Mouse (Mus musculus): Measurements from ENCODE around the gene Cpvl. TPM values are rescaled to one million over a fixed set of nuclear protein-coding genes. Genes with fewer than 3 reads are reported as not detected.

The Cpvl gene
- total and polyA plus RNA-seq, 3 experiments, result not detected

GRCm38 (mm10) chr6:53893731-53894130 lies 84.7 kb downstream of the Cpvl start:
- in situ Hi-C loops (cut with MboI; ENCODE audit: low pct_ligation_motif_present, low pct_unique_long_range_greater_than_20kb, low sequenced_read_pairs), result no loop called here
- TF ChIP-seq ZMIZ1 (IDR thresholded peaks at IDR 0.05; ENCODE audit: low read depth, low read length) (no peak), SIN3A (IDR thresholded peaks at IDR 0.05; ENCODE audit: low read length) (no peak), CHD2 (IDR thresholded peaks at IDR 0.05; ENCODE audit: low read length) (no peak), USF1 (IDR thresholded peaks at IDR 0.05; ENCODE audit: low read depth, low read length) (no peak), MAX (IDR thresholded peaks at IDR 0.05; ENCODE audit: low read length) (no peak), SMC3 (IDR thresholded peaks at IDR 0.05; ENCODE audit: low read depth, low read length) (no peak), MAFK (IDR thresholded peaks at IDR 0.05; ENCODE audit: insufficient replicate concordance, low read length) (no peak), RAD21 (IDR thresholded peaks at IDR 0.05; ENCODE audit: low read depth, low read length) (no peak), POLR2AphosphoS2 (IDR thresholded peaks at IDR 0.05; ENCODE audit: low read depth, low read length) (no peak), NELFE (IDR thresholded peaks at IDR 0.05; ENCODE audit: low read depth, low read length) (no peak), RCOR1 (conservative IDR thresholded peaks at IDR 0.05; ENCODE audit: low read depth, low read length) (no peak), ZNF384 (IDR thresholded peaks at IDR 0.05; ENCODE audit: low read depth, low read length) (no peak), CTCF (conservative IDR thresholded peaks at IDR 0.05 in 1 of 2, IDR thresholded peaks at IDR 0.05 in 1 of 2; ENCODE audit: low read depth in 2 of 2, low read length in 2 of 2) (no peak), JUND (conservative IDR thresholded peaks at IDR 0.05; ENCODE audit: low read depth, low read length) (no peak), ETS1 (conservative IDR thresholded peaks at IDR 0.05; ENCODE audit: low read depth, low read length) (no peak)

GRCm38 (mm10) chr6:53891109-53891508 lies 87.4 kb downstream of the Cpvl start:
- Histone ChIP-seq H3K36me3 (replicated peaks in 1 of 2; ENCODE audit: control insufficient read depth in 1 of 2, insufficient read depth in 1 of 2, low read length in 1 of 2) (no peaks in the 10 kb centered on the region), H3K79me2 (replicated peaks; ENCODE audit: control insufficient read depth, extremely low read depth, insufficient read depth, poor library complexity, severe bottlenecking) (no peaks in the 10 kb centered on the region), H3K27me3 (replicated peaks) (no peaks in the 10 kb centered on the region), H3K4me3 (replicated peaks in 1 of 3; ENCODE audit: low read depth in 2 of 3, low read length in 2 of 3, poor library complexity in 1 of 3) (no peak overlapping the region), H3K9ac (ENCODE audit: insufficient read depth, low read depth) (no peak overlapping the region), H3K9me3 (replicated peaks; ENCODE audit: low read length) (no peaks in the 10 kb centered on the region), H3K27ac (ENCODE audit: insufficient read depth, low read depth) (no peak overlapping the region), H3K4me1 (ENCODE audit: control insufficient read depth in 1 of 2, insufficient read depth in 2 of 2) (no peaks in the 10 kb centered on the region), H3K4me2 (ENCODE audit: insufficient read depth, low read depth, poor library complexity, severe bottlenecking) (no peak overlapping the region)
- no peak for DNase-seq (ENCODE audit: extremely low read depth)
- in situ Hi-C loops (cut with MboI; ENCODE audit: low pct_ligation_motif_present, low pct_unique_long_range_greater_than_20kb, low sequenced_read_pairs) (no loop called here), dilution Hi-C loops (cut with MboI; ENCODE audit: extremely low pct_ligation_motif_present, extremely low pct_unique_long_range_greater_than_20kb, low sequenced_read_pairs) (no loop called here)
- TF ChIP-seq RAD21 (IDR thresholded peaks at IDR 0.05; ENCODE audit: low read depth, low read length), result no peak
- TF ChIP-seq RCOR1 (conservative IDR thresholded peaks at IDR 0.05; ENCODE audit: low read depth, low read length), result no peak
- TF ChIP-seq POLR2AphosphoS2 (IDR thresholded peaks at IDR 0.05; ENCODE audit: low read depth, low read length), result no peak

More at GRCm38 (mm10) chr6:53893731-53894130, 84.7 kb downstream of the Cpvl start:
- H3K79me2 ChIP-seq (replicated peaks; ENCODE audit: control insufficient read depth, extremely low read depth, insufficient read depth, poor library complexity, severe bottlenecking), result no peaks in the 10 kb centered on the region
- no peak overlapping the region for H3K9ac ChIP-seq (ENCODE audit: insufficient read depth, low read depth)
- H3K4me1 ChIP-seq (ENCODE audit: control insufficient read depth in 1 of 2, insufficient read depth in 2 of 2), result no peaks in the 10 kb centered on the region
- H3K36me3 ChIP-seq (replicated peaks in 1 of 2; ENCODE audit: control insufficient read depth in 1 of 2, insufficient read depth in 1 of 2, low read length in 1 of 2), result no peaks in the 10 kb centered on the region
- H3K4me2 ChIP-seq (ENCODE audit: insufficient read depth, low read depth, poor library complexity, severe bottlenecking), result no peak overlapping the region
- H3K9me3 ChIP-seq (replicated peaks; ENCODE audit: low read length), result no peaks in the 10 kb centered on the region
- no peak for DNase-seq (ENCODE audit: extremely low read depth)
- H3K27ac ChIP-seq (ENCODE audit: insufficient read depth, low read depth), result no peak overlapping the region
- dilution Hi-C loops (cut with MboI; ENCODE audit: extremely low pct_ligation_motif_present, extremely low pct_unique_long_range_greater_than_20kb, low sequenced_read_pairs), result no loop called here
- no peaks in the 10 kb centered on the region for H3K27me3 ChIP-seq (replicated peaks)
- no peak overlapping the region for H3K4me3 ChIP-seq (replicated peaks in 1 of 3; ENCODE audit: low read depth in 2 of 3, low read length in 2 of 3, poor library complexity in 1 of 3)

Measured in CH12.LX (cell line).